ENCODE assay signal across 17 mouse cellular contexts in the genomic region with DNA sequence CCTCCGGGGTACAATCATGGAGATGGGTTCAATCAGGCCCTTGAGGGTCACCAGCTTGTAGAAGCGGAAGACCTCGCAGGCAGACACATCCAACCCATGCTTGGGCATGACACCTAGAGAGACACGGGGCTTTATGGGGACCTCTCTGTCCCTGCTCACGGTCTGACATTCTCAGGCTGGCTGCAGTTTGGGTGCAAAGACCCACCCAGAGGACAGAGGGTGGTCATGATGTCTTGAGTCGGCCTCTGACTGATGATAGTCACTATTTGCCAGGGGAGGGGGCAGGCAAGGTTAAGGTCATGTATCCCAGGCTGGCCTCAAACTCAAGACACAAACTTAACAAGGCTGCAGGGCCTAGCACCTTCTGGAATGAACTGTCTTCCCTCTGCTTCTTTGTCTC.
DNase-seq lines count a peak whose midpoint lies in the region; TF ChIP-seq lines count a peak whose summit lies in the region.
"Had no signal": no experiment of that assay in that cellular context is flagged by ENCODE, and none has a peak within 500 bp of the region (broad histone marks: within the 10 kb centered on the region; RNA-seq: fewer than 3 reads in every experiment).

No protein-coding gene starts in this region.

- peak overlapping the region; percentile 57 for H3K27ac ChIP-seq in brown adipose tissue, adult 24 weeks (replicated peaks; ENCODE audit: low read depth, low read length)
- H3K27ac ChIP-seq: forebrain, embryonic 13.5 days; hindbrain, postnatal 0 days; liver, embryonic 13.5 days; midbrain, embryonic 13.5 days had no signal

- H3K9me3 ChIP-seq in E14TG2a.4 (ENCODE audit: low read length): no peaks in the 10 kb centered on the region
- H3K9me3 ChIP-seq: forebrain, embryonic 13.5 days; liver, embryonic 13.5 days; midbrain, embryonic 13.5 days had no signal

- no peaks in the 10 kb centered on the region; the same call in 1 of the 2 replicates for H3K27me3 ChIP-seq in E14TG2a.4 (ENCODE audit: insufficient read depth, low read length)
- H3K27me3 ChIP-seq: forebrain, embryonic 13.5 days; heart, embryonic 12.5 days; liver, embryonic 13.5 days; midbrain, embryonic 13.5 days had no signal

- peaks cover 24% of the 10 kb centered on the region for H3K36me3 ChIP-seq in E14TG2a.4 (ENCODE audit: insufficient read depth, low read length)
- H3K36me3 ChIP-seq: liver, embryonic 13.5 days had no signal

- intact Hi-C loops in heart, postnatal 10 days (cut with DNase I): no loop called here

- H3K4me1 ChIP-seq in E14TG2a.4 (replicated peaks; ENCODE audit: low read depth, low read length): peaks cover 31% of the 10 kb centered on the region
- peaks cover 34% of the 10 kb centered on the region for H3K4me1 ChIP-seq in brown adipose tissue, adult 24 weeks (ENCODE audit: control insufficient read depth, insufficient read depth, insufficient read length, low read length)

- 0 out of 2 replicates have a peak overlapping the region, but pooled peaks have one; percentile 11 for H3K4me3 ChIP-seq in E14TG2a.4 (replicated peaks; ENCODE audit: low read length)
- H3K4me3 ChIP-seq in brown adipose tissue, adult 24 weeks (ENCODE audit: insufficient read depth, low read depth, low read length): no peak overlapping the region
- H3K4me3 ChIP-seq: forebrain, embryonic 13.5 days; gastrocnemius, adult 2 months; heart, embryonic 12.5 days; liver, embryonic 13.5 days; midbrain, embryonic 13.5 days had no signal

- DNase-seq in heart, adult 11 months: peak; percentile 90
- DNase-seq in heart, postnatal 10 days: no peak
- DNase-seq in layer of hippocampus, adult 9-11 months: peak; percentile 1
- DNase-seq in layer of hippocampus, adult 18-20 months (ENCODE audit: low spot score in 2 of 2): no peak
- no peak for DNase-seq in spleen, postnatal 36 days (ENCODE audit: low spot score in 2 of 2)
- DNase-seq: adrenal gland, adult 8-10 months; embryo, embryonic 11 days; heart, postnatal 14 days; liver, embryonic 13.5 days; lung, adult 2 months had no signal

- no peak for TF ChIP-seq CTCF in E14TG2a.4 (conservative IDR thresholded peaks at IDR 0.05; ENCODE audit: low read length)

Comparison
In these comparisons a context has a peak if more than half of its experiments do, and no peak if none do; other contexts are left out.
1. DNase-seq: peak in heart, adult 11 months (single experiment) and layer of hippocampus, adult 9-11 months (single experiment); none in heart, postnatal 10 days (0 of 2), layer of hippocampus, adult 18-20 months (0 of 2) and spleen, postnatal 36 days (0 of 2).